Mouse (Mus musculus): Measurements from ENCODE around the gene Fancd2. TPM values are rescaled to one million over a fixed set of nuclear protein-coding genes. Genes with fewer than 3 reads are reported as not detected.

The Fancd2 gene
- total and polyA plus RNA-seq, 3 experiments: 14.0 to 35.0 (median 18.5) TPM

DNA sequence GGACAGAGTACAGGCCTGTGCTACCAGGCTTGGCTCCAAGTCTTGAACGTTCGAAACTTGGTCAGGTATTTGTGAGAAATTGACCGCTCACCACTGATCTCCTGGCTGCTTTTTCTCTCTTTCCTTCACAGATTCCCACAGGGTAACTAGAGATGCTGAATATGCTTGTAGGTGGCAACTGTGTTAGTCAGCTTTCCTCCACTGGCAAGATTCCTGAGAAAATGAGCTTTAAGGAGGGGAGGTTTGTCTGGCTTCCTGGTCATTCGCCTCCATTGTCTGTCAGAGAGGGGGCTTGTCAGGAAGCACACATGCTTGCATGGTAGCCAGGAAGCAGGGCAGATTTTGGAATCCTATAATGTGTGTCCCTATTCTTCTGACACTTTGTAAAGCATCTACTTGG is 51.5 kb downstream of the Fancd2 start:
- TF ChIP-seq MXI1 (IDR thresholded peaks at IDR 0.05; ENCODE audit: low read depth, low read length) (no peak), RAD21 (IDR thresholded peaks at IDR 0.05; ENCODE audit: low read depth, low read length) (no peak), USF1 (IDR thresholded peaks at IDR 0.05; ENCODE audit: low read depth, low read length) (no peak), E2F4 (IDR thresholded peaks at IDR 0.05; ENCODE audit: borderline replicate concordance, low read depth, low read length) (no peak), NELFE (IDR thresholded peaks at IDR 0.05; ENCODE audit: low read depth, low read length) (no peak), MEF2A (IDR thresholded peaks at IDR 0.05; ENCODE audit: extremely low read depth, insufficient replicate concordance, low read depth, low read length, poor library complexity, severe bottlenecking) (no peak), TAL1 (IDR thresholded peaks at IDR 0.05; ENCODE audit: low read length) (no peak), CTCF (IDR thresholded peaks at IDR 0.05 in 2 of 3, conservative IDR thresholded peaks at IDR 0.05 in 1 of 3; ENCODE audit: control insufficient read depth in 1 of 3, insufficient read depth in 1 of 3, low read depth in 2 of 3, low read length in 3 of 3, poor library complexity in 1 of 3, severe bottlenecking in 1 of 3) (no peak), SMC3 (IDR thresholded peaks at IDR 0.05; ENCODE audit: low read depth, low read length) (no peak), CHD1 (IDR thresholded peaks at IDR 0.05; ENCODE audit: low read depth, low read length) (no peak)
- Histone ChIP-seq H3K27ac (ENCODE audit: control insufficient read depth, low read depth, low read length) (no peak overlapping the region), H3K9ac (ENCODE audit: control insufficient read depth, low read depth, low read length, poor library complexity, severe bottlenecking) (no peak overlapping the region), H3K79me2 (ENCODE audit: control insufficient read depth, insufficient read depth, low read length, poor library complexity) (no peaks in the 10 kb centered on the region), H3K36me3 (ENCODE audit: control insufficient read depth in 1 of 2, insufficient read depth in 2 of 2, low read length in 2 of 2) (peaks cover 0 to 2% of the 10 kb centered on the region in 2 experiments; a peak in 1 of 4 replicates), H3K27me3 (ENCODE audit: control insufficient read depth in 1 of 2, insufficient read depth in 2 of 2, low read length in 2 of 2) (no peaks in the 10 kb centered on the region), H3K4me3 (ENCODE audit: control insufficient read depth in 1 of 2, insufficient read depth in 1 of 2, low read depth in 2 of 2, low read length in 2 of 2) (no peak overlapping the region), H3K9me3 (replicated peaks; ENCODE audit: insufficient read depth, low read length) (no peaks in the 10 kb centered on the region), H3K4me1 (ENCODE audit: control insufficient read depth in 1 of 2, insufficient read depth in 2 of 2, low read length in 2 of 2) (no peaks in the 10 kb centered on the region)
- DNase-seq (ENCODE audit: low read depth, low spot score): no peak

DNA sequence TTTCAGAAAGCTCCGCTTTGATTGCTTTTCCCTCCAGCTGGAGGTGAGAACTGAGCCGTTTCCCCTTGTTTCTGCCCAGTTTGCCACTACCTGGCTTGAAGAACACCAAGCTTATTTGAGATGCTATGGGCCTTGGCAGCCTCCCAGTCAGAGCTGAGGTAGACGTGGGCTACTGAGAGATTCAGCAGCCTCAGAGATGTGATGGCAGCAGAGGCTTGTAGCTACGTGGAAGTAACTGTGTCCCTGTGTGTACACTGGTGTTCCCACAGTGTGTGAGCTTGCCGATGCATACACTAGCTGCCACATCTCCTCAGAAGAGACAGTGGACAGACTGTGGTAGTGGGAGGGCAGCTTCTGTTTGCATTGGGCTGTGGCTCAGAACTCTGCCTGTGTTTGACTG is 53.6 kb downstream of the Fancd2 start:
- no peak overlapping the region for H3K27ac ChIP-seq (ENCODE audit: control insufficient read depth, low read depth, low read length)
- no peaks in the 10 kb centered on the region for H3K27me3 ChIP-seq (ENCODE audit: control insufficient read depth in 1 of 2, insufficient read depth in 2 of 2, low read length in 2 of 2)
- H3K9ac ChIP-seq (ENCODE audit: control insufficient read depth, low read depth, low read length, poor library complexity, severe bottlenecking): no peak overlapping the region
- no peaks in the 10 kb centered on the region for H3K9me3 ChIP-seq (replicated peaks; ENCODE audit: insufficient read depth, low read length)
- no peak for TF ChIP-seq MAFK (IDR thresholded peaks at IDR 0.05; ENCODE audit: borderline replicate concordance, low read depth, low read length)
- no peak for TF ChIP-seq TAL1 (IDR thresholded peaks at IDR 0.05; ENCODE audit: low read length)
- TF ChIP-seq MAZ (IDR thresholded peaks at IDR 0.05; ENCODE audit: low read depth, low read length): no peak
- TF ChIP-seq USF2 (IDR thresholded peaks at IDR 0.05; ENCODE audit: borderline replicate concordance in 1 of 2, insufficient read depth in 1 of 2, low read depth in 1 of 2, low read length in 2 of 2): no peak
- TF ChIP-seq SIN3A (IDR thresholded peaks at IDR 0.05; ENCODE audit: low read length): no peak
- no peak for TF ChIP-seq TCF12 (IDR thresholded peaks at IDR 0.05; ENCODE audit: low read depth, low read length)
- no peak for TF ChIP-seq E2F4 (IDR thresholded peaks at IDR 0.05; ENCODE audit: borderline replicate concordance, low read depth, low read length)
- TF ChIP-seq ZNF384 (IDR thresholded peaks at IDR 0.05; ENCODE audit: low read depth, low read length): no peak
- TF ChIP-seq RAD21 (IDR thresholded peaks at IDR 0.05; ENCODE audit: low read depth, low read length): no peak
- TF ChIP-seq CHD2 (IDR thresholded peaks at IDR 0.05; ENCODE audit: low read length): no peak
- no peak for TF ChIP-seq ZC3H11A (IDR thresholded peaks at IDR 0.05; ENCODE audit: low read depth, low read length)
- no peak for TF ChIP-seq KAT2A (conservative IDR thresholded peaks at IDR 0.05; ENCODE audit: low read depth, low read length)
- no peak for TF ChIP-seq CTCF (IDR thresholded peaks at IDR 0.05 in 2 of 3, conservative IDR thresholded peaks at IDR 0.05 in 1 of 3; ENCODE audit: control insufficient read depth in 1 of 3, insufficient read depth in 1 of 3, low read depth in 2 of 3, low read length in 3 of 3, poor library complexity in 1 of 3, severe bottlenecking in 1 of 3)
- no peak for TF ChIP-seq ETS1 (IDR thresholded peaks at IDR 0.05; ENCODE audit: low read depth, low read length)
- TF ChIP-seq JUND (IDR thresholded peaks at IDR 0.05; ENCODE audit: low read depth, low read length): no peak
- no peak for TF ChIP-seq MAX (IDR thresholded peaks at IDR 0.05; ENCODE audit: low read length)
- no peak overlapping the region for H3K4me3 ChIP-seq (ENCODE audit: control insufficient read depth in 1 of 2, insufficient read depth in 1 of 2, low read depth in 2 of 2, low read length in 2 of 2)
- no peak for DNase-seq (ENCODE audit: low read depth, low spot score)
- no peaks in the 10 kb centered on the region for H3K79me2 ChIP-seq (ENCODE audit: control insufficient read depth, insufficient read depth, low read length, poor library complexity)
- H3K4me1 ChIP-seq (ENCODE audit: control insufficient read depth in 1 of 2, insufficient read depth in 2 of 2, low read length in 2 of 2): no peaks in the 10 kb centered on the region
- peaks cover 0 to 2% of the 10 kb centered on the region in 2 experiments; a peak in 1 of 4 replicates for H3K36me3 ChIP-seq (ENCODE audit: control insufficient read depth in 1 of 2, insufficient read depth in 2 of 2, low read length in 2 of 2)
